Mouse (Mus musculus) layer of hippocampus, adult 8-10 months (tissue): ENCODE results near the gene Med20. TPM values are rescaled to one million over a fixed set of nuclear protein-coding genes. Genes with fewer than 3 reads are reported as not detected.

Experiments
- DNase-seq, 2 experiments: peaks; one replicate each; pipeline ENCODE4 v3.0.0; 2022; ENCODE audit warnings: low spot score in 2 of 2
- total RNA-seq, 4 experiments: library from RNA; stranded (reverse); gene quantifications; 2 replicates each; pipeline ENCODE4 v1.2.4; 2022

Med20 gene
- total RNA-seq, 4 experiments from 2014 or later = 31.1 to 40.3 (median 33.1) TPM

GRCm38 (mm10) chr17:47672311-47673111 lies 61.1 kb downstream of the Med20 start:
- DNase-seq = no peak

Other genes starting within 250 kb of the Med20 start
- gene Mrps10, start 242.7 kb upstream of the Med20 start, total RNA-seq = 10 to 100 TPM; 32.8 to 35.3 (median 33.8) TPM
- gene Guca1b, start 226.2 kb upstream of the Med20 start, total RNA-seq = 1 to 10 TPM; 1.0 to 3.3 (median 1.5) TPM
- gene Guca1a, start 211.0 kb upstream of the Med20 start, total RNA-seq = 1 to 10 TPM in 1 of 4 experiments, under 1 TPM in 2, not detected in 1; 0.37 to 1.2 (median 0.80) TPM
- under 1 TPM; 0.23 to 0.82 (median 0.66) TPM for gene AI661453, start 175.0 kb upstream of the Med20 start, total RNA-seq
- under 1 TPM in 2 of 4 experiments, not detected in 2; 0.20 to 0.22 TPM for gene 1700001C19Rik, start 174.2 kb upstream of the Med20 start, total RNA-seq
- 10 to 100 TPM; 18.4 to 25.0 (median 23.4) TPM for gene Taf8, start 109.3 kb upstream of the Med20 start, total RNA-seq
- 10 to 100 TPM; 38.4 to 45.2 (median 38.8) TPM for gene Ccnd3, start 106.5 kb upstream of the Med20 start, total RNA-seq
- gene Bysl, start 90 bp upstream of the Med20 start, total RNA-seq = 10 to 100 TPM; 16.9 to 18.6 (median 17.8) TPM
- gene Gm20517, start within 50 bp of the Med20 start, total RNA-seq = 1 to 10 TPM; 4.9 to 8.9 (median 7.0) TPM
- 10 to 100 TPM in 3 of 4 experiments, 1 to 10 TPM in 1; 8.1 to 11.5 (median 10.8) TPM for gene Usp49, start 19.1 kb downstream of the Med20 start, total RNA-seq
- gene Tomm6, start 76.8 kb downstream of the Med20 start, total RNA-seq = 100 to 1,000 TPM; 170 to 219 (median 199) TPM
- gene Frs3, start 77.4 kb downstream of the Med20 start, total RNA-seq = 10 to 100 TPM; 28.6 to 36.7 (median 31.2) TPM
- 1 to 10 TPM; 3.3 to 4.3 (median 3.6) TPM for gene Gm21981, start 82.9 kb downstream of the Med20 start, total RNA-seq
- 1 to 10 TPM; 2.9 to 3.7 (median 3.2) TPM for gene Prickle4, start 83.2 kb downstream of the Med20 start, total RNA-seq
- not detected for gene Pgc, start 115.3 kb downstream of the Med20 start, total RNA-seq
- 10 to 100 TPM; 13.4 to 18.5 (median 17.6) TPM for gene Tfeb, start 125.4 kb downstream of the Med20 start, total RNA-seq
- gene Mdfi, start 223.1 kb downstream of the Med20 start, total RNA-seq = 1 to 10 TPM in 2 of 4 experiments, under 1 TPM in 2; 0.37 to 2.1 (median 0.91) TPM